Mouse (Mus musculus): ENCODE measurements at regions not wholly inside any gene's neighbourhood (a gene's known extent, or its start where the extent isn't known, plus 50 kb on each side); places are given as distances from the start of the nearest gene placed in this dataset.

DNA sequence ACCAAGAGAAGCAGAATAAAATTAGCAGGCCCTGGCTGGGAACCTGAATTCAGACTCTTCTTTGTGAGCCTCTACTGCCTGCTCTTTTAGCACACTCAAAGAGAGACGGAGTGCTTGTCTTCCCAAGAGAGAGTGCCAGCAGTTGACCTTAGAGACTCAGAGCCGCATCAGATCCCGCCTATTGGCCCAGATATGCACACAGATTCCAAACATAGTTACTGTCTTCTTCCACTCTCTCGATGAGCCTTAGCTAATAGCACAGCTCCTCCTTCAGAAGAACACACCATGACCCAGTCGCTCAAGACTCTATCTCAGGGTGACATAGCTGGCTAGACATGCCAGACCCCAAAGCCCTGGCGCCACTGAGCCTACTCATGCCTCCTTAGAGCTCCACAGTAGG lies 139.8 kb downstream of the Fgf18 start:
- Histone ChIP-seq H3K4me2 (no peak overlapping the region), H3K27ac (no peak overlapping the region), H3K27me3 (replicated peaks) (no peaks in the 10 kb centered on the region), H3K36me3 (no peaks in the 10 kb centered on the region), H3K4me1 (no peaks in the 10 kb centered on the region), H3K9me3 (no peaks in the 10 kb centered on the region), H3K4me3 (replicated peaks) (no peak overlapping the region), H3K9ac (no peak overlapping the region)
- ATAC-seq (ENCODE audit: insufficient read depth, low FRiP score, low read depth) = no peak
- 74% methylated on average over 6 of the region's 6 CpGs for WGBS

DNA sequence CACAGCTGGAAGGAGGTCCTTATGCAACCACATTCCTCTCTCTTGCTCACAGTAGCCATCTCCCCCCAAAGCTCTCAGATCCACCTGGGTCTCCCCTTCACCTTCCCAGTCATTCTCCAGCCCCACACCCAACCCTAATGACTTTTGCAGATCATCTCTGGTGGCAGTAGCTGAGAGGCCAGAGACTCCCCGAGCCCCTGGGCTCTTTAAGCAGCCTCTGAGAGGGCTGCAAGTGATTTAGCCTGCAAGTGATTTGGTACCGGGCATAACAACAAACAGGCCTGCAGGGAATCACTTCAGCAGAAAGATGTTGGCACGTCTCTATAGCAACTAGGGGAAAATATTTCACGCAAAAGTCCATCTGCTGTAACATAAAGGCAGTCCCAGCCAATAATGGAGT lies 142.0 kb downstream of the Fgf18 start:
- H3K9ac ChIP-seq = no peak overlapping the region
- H3K4me2 ChIP-seq = no peak overlapping the region
- no peaks in the 10 kb centered on the region for H3K36me3 ChIP-seq
- WGBS = 55% methylated on average over 4 of the region's 4 CpGs
- ATAC-seq (ENCODE audit: insufficient read depth, low FRiP score, low read depth) = no peak
- no peak overlapping the region for H3K27ac ChIP-seq
- H3K4me1 ChIP-seq = no peaks in the 10 kb centered on the region
- H3K4me3 ChIP-seq (replicated peaks) = no peak overlapping the region
- no peaks in the 10 kb centered on the region for H3K9me3 ChIP-seq
- no peaks in the 10 kb centered on the region for H3K27me3 ChIP-seq (replicated peaks)

DNA sequence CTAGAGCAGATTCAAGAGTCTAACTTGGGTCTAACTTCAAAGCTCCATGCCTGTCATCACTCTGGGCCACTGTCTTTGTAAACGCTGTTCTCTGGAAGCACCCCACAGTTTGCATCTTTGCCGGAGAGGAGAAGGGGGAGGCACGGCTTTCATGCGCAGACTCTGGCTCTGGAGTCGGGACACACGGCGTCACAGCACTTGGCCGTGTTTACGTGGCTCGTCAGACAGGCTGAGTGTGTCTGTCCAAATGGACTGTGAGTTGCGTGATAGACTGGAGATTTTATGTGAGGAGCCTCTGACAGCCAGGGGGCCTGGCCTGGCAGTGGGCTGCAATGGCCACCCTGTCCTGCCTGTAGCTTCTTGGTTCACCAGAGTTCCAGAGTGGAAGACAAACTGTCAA lies 142.6 kb downstream of the Fgf18 start:
- H3K36me3 ChIP-seq = no peaks in the 10 kb centered on the region
- no peaks in the 10 kb centered on the region for H3K27me3 ChIP-seq (replicated peaks)
- no peak for ATAC-seq (ENCODE audit: insufficient read depth, low FRiP score, low read depth)
- no peak overlapping the region for H3K9ac ChIP-seq
- no peak overlapping the region for H3K4me3 ChIP-seq (replicated peaks)
- no peaks in the 10 kb centered on the region for H3K9me3 ChIP-seq
- no peak overlapping the region for H3K4me2 ChIP-seq
- H3K4me1 ChIP-seq = no peaks in the 10 kb centered on the region
- H3K27ac ChIP-seq = no peak overlapping the region
- 76% methylated on average over 11 of the region's 11 CpGs for WGBS

DNA sequence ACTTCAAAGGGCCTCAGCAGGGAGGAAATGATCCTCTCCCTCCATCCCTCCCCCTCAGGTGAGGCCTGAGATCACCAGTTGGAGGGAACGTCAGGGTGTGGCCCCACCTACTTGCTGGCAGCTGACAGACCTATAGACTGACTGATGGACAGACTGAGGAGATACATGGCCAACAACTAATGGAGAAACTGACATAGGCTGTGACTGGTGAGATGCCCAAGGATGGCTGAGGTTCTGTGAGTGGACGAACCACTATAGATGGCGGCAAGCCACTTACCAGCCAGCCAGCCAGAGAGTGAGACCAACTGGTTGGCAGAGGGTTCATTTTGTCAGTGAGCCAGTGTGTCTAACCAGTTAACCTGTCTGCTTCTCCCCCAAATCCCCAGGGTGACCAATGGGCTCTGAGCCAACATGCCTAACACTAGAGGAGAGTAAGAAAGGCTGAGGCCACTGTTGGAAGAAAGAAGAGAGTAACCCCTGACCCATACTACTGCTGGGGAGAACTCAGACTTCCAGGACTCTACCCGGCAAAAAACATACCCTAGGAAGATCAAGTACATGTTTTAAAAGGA lies 147.4 kb downstream of the Fgf18 start:
- 69% methylated on average over 4 of the region's 4 CpGs for WGBS
- no peak overlapping the region for H3K27ac ChIP-seq

DNA sequence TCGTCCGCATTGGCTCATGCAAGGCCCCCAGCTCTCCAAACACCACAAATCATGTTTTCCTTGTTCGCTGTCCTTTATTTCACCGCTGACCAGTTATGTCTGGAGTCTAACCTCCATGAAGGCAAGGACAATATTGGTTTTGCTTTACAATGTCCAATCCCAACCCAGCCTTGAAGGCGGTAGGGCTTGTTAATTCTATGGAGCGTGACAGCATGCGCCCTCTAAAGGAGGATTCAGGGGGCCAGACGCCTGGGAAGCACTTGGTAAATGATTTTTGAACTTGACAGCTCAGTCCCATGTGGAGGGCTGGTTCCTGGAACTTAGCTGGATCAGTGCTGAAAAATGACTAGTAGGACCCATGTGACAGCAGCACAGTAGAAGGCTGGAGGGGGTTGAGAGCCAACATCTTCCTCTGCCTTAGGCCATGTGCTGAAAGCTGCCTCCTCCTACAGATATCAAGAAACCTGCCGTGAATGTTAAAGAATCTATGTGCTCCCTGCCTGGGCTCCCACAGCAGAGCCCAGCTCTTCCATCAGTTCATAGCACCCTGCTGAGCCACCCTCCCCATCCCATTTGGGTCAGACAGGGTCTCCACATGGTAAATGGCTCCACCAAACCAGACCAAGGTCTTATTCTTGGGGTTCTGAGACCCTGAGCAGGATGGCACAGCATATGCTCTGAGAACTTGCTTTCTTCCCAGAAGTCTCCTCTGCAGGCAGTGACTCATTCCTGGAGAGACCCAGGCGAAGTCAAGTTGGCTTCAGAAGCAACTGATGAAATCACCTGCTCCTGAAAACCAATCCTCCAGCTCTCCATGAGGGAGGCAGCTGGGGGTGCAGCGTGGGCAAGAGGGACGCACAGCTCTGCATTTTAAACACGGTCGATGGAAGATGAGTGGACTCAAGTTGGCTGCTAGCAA lies 148.3 kb downstream of the Fgf18 start:
- Histone ChIP-seq H3K4me3 (replicated peaks) (no peak overlapping the region), H3K4me2 (no peak overlapping the region), H3K4me1 (no peaks in the 10 kb centered on the region), H3K36me3 (no peaks in the 10 kb centered on the region), H3K27ac (no peak overlapping the region), H3K9me3 (no peaks in the 10 kb centered on the region), H3K27me3 (replicated peaks) (no peaks in the 10 kb centered on the region), H3K9ac (no peak overlapping the region)
- 74% methylated on average over 14 of the region's 14 CpGs for WGBS
- ATAC-seq (ENCODE audit: insufficient read depth, low FRiP score, low read depth) = no peak

More for the DNA sequence above, 147.4 kb downstream of the Fgf18 start:
- Histone ChIP-seq H3K9me3 (no peaks in the 10 kb centered on the region), H3K4me3 (replicated peaks) (no peak overlapping the region), H3K9ac (no peak overlapping the region), H3K27me3 (replicated peaks) (no peaks in the 10 kb centered on the region), H3K4me1 (no peaks in the 10 kb centered on the region), H3K4me2 (no peak overlapping the region), H3K36me3 (no peaks in the 10 kb centered on the region)
- no peak for ATAC-seq (ENCODE audit: insufficient read depth, low FRiP score, low read depth)

DNA sequence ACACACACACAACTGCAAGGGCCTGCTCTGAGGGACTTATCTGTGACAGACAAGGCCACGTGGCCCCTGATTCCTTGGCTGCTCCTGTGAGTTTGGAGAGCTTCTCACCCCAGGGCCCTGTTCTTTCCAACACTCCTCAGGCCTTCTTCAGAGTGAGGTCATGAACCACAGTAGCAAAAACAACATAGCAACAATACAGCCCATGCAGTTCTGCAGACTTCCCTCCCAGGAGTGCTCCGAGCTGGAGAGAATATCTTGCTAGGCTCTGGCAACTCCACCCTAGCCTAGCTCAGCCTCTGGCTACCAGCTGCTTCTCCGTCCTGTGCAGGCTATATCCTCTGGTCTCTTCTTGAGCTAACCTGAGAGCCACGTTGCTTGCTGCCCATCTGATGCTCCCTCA lies 152.8 kb downstream of the Fgf18 start:
- H3K27ac ChIP-seq = no peak overlapping the region
- ATAC-seq (ENCODE audit: insufficient read depth, low FRiP score, low read depth) = no peak
- WGBS = 69% methylated on average over 4 of the region's 4 CpGs
- no peaks in the 10 kb centered on the region for H3K4me1 ChIP-seq
- H3K9ac ChIP-seq = no peak overlapping the region
- no peak overlapping the region for H3K4me2 ChIP-seq
- H3K9me3 ChIP-seq = no peaks in the 10 kb centered on the region
- H3K4me3 ChIP-seq (replicated peaks) = no peak overlapping the region
- no peaks in the 10 kb centered on the region for H3K27me3 ChIP-seq (replicated peaks)
- H3K36me3 ChIP-seq = no peaks in the 10 kb centered on the region

DNA sequence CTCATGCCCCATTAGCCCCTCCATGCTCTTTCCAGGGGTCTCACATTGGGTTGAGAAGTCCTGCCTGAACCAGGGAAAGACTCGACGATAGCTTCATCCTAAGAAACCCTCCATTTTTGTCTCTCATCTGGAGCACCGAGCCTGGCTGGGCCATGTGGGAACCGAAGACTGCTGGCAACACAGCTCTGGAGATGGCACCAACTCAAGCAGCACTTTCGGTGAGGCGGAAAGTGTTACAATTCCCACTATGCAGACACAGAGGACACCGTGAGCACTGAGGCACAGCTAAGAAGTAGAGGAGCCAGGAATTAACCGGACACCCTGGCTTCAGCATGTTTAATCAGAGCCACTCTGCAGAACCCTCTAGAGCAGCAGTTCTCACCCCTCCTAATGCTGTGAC lies 153.8 kb downstream of the Fgf18 start:
- no peak for ATAC-seq (ENCODE audit: insufficient read depth, low FRiP score, low read depth)
- no peaks in the 10 kb centered on the region for H3K27me3 ChIP-seq (replicated peaks)
- no peaks in the 10 kb centered on the region for H3K36me3 ChIP-seq
- H3K4me3 ChIP-seq (replicated peaks) = no peak overlapping the region
- H3K4me1 ChIP-seq = no peaks in the 10 kb centered on the region
- no peaks in the 10 kb centered on the region for H3K9me3 ChIP-seq
- no peak overlapping the region for H3K27ac ChIP-seq
- no peak overlapping the region for H3K9ac ChIP-seq
- H3K4me2 ChIP-seq = no peak overlapping the region
- WGBS = 87% methylated on average over 8 of the region's 8 CpGs

DNA sequence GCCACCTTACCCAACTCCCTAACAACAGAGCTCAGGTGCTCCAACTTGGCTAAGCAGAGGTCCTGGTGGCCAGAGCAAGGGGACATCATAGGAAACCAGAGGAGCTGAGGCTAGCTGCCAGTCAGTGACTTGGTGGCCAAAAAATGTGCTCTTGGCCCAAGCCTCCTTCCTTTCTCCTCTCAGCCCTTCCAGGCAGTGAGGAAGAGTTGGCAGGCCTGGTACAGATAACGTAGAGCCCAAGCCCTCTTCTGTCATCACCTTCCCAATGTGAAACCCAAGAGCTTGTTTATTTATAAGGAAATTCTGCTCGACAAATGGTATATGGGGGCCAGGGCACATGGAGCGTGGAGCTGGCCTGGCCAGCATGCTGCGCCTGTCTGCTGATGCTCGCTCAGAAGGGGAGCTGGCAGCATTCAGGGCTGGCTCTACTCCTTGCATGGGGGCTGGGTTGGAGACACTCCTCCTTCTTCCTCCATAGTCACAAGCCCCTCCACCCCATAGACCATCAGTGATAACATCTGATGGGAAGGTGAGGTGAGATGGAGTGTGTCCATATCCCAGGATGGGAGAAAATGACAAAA lies 156.1 kb downstream of the Fgf18 start:
- Histone ChIP-seq H3K27ac (no peak overlapping the region), H3K36me3 (no peaks in the 10 kb centered on the region), H3K9me3 (no peaks in the 10 kb centered on the region), H3K4me2 (no peak overlapping the region), H3K4me3 (replicated peaks) (no peak overlapping the region), H3K9ac (no peak overlapping the region), H3K4me1 (no peaks in the 10 kb centered on the region), H3K27me3 (replicated peaks) (no peaks in the 10 kb centered on the region)
- 64% methylated on average over 5 of the region's 5 CpGs for WGBS
- ATAC-seq (ENCODE audit: insufficient read depth, low FRiP score, low read depth) = no peak

DNA sequence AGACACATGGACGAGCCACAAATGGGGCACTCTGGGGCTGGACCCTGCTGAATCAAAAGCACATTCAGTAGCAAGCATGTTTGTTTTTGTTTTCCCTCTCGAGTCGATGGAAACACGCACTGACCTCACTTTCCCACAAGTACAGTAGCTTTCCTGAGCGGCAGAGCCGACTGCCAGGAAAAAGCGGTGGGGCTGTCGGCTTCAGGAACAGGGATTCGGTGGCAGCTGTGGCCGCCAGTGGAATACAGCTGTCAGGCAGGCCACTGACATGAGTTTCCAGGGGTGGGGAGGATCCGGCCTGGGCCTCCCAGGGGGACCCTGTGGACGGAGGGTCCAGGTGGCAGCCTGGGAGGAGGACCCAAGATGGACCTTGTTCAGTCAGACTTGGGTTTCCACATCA lies 157.0 kb downstream of the Fgf18 start:
- 81% methylated on average over 12 of the region's 12 CpGs for WGBS
- Histone ChIP-seq H3K4me2 (no peak overlapping the region), H3K9me3 (no peaks in the 10 kb centered on the region), H3K36me3 (no peaks in the 10 kb centered on the region), H3K27me3 (replicated peaks) (no peaks in the 10 kb centered on the region), H3K27ac (no peak overlapping the region), H3K4me3 (replicated peaks) (no peak overlapping the region), H3K4me1 (no peaks in the 10 kb centered on the region), H3K9ac (no peak overlapping the region)
- no peak for ATAC-seq (ENCODE audit: insufficient read depth, low FRiP score, low read depth)

DNA sequence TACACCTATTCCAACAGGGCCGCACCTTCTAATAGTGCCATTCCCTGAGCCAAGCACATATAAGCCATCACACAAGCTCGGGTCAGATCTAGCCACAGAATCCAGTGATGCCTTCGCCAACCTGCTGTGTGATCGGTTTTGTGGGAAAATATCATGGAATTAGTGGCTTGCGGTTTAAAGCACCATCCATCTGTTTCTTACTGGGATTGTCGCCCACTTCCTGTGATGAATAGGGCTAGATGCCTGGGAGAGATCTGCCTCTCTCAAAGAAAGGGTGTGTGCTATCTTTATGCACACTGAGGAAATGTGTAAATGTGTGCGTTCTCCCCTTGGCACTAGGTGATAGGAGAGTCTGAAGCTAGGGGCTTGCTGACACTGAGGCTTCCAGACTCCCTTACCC lies 154.5 kb upstream of the Smim23 start:
- Histone ChIP-seq H3K4me2 (no peak overlapping the region), H3K4me3 (replicated peaks) (no peak overlapping the region), H3K36me3 (no peaks in the 10 kb centered on the region), H3K4me1 (no peaks in the 10 kb centered on the region), H3K27me3 (replicated peaks) (no peaks in the 10 kb centered on the region), H3K27ac (no peak overlapping the region), H3K9ac (no peak overlapping the region), H3K9me3 (no peaks in the 10 kb centered on the region)
- no peak for ATAC-seq (ENCODE audit: insufficient read depth, low FRiP score, low read depth)
- 84% methylated on average over 7 of the region's 7 CpGs for WGBS

DNA sequence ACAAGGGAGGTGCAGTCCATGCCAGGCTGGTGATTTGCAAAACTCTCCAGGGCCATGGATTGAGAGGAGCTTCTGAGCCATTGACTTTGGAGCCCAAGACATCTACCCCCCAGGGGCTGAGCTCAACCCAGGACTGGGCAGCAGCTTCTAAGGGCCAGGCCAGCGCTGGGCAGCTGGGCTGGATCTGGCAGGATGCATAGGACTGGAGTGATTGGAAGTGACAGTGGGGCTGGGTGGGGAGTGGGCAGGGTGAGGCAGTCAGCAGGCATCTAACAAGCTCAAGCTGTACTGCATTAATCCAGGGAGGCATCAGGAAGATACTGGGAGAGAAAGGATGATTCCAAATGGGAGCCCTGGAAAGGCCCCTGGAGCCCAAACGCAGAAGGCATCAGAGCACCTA lies 152.2 kb upstream of the Smim23 start:
- 83% methylated on average over 2 of the region's 2 CpGs for WGBS
- H3K27ac ChIP-seq = no peak overlapping the region
- H3K36me3 ChIP-seq = no peaks in the 10 kb centered on the region
- ATAC-seq (ENCODE audit: insufficient read depth, low FRiP score, low read depth) = no peak
- H3K4me2 ChIP-seq = no peak overlapping the region
- no peaks in the 10 kb centered on the region for H3K4me1 ChIP-seq
- H3K27me3 ChIP-seq (replicated peaks) = no peaks in the 10 kb centered on the region
- H3K4me3 ChIP-seq (replicated peaks) = no peak overlapping the region
- no peaks in the 10 kb centered on the region for H3K9me3 ChIP-seq
- H3K9ac ChIP-seq = no peak overlapping the region

DNA sequence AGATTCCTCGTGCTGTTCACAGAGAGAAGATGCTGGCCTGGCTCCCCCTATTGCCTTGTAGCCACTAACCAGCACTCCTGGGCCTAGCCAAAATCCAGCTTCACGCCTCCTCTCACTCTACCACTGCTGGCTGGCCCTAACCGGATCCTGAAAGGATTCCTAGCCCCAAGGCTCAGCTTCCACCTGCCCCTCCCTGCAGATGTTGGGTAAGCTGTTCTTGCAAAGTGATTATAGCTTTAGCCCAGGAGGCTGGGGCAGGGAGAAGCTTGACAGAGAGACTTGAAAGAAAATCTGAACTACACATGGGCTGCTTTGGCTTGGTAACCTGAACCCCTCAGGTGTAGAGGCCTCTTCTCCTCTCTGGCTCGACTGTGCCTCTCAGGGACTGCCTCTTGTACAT lies 149.0 kb upstream of the Smim23 start:
- H3K36me3 ChIP-seq = no peaks in the 10 kb centered on the region
- no peak for ATAC-seq (ENCODE audit: insufficient read depth, low FRiP score, low read depth)
- H3K27ac ChIP-seq = no peak overlapping the region
- WGBS = 70% methylated on average over 4 of the region's 4 CpGs
- H3K9ac ChIP-seq = no peak overlapping the region
- H3K4me3 ChIP-seq (replicated peaks) = no peak overlapping the region
- no peaks in the 10 kb centered on the region for H3K27me3 ChIP-seq (replicated peaks)
- no peak overlapping the region for H3K4me2 ChIP-seq
- no peaks in the 10 kb centered on the region for H3K4me1 ChIP-seq
- H3K9me3 ChIP-seq = no peaks in the 10 kb centered on the region
